Mouse (Mus musculus) kidney, postnatal 0 days (tissue): ENCODE data around the gene Cep85l. TPM values are rescaled to one million over a fixed set of nuclear protein-coding genes. Genes with fewer than 3 reads are reported as not detected.

Source experiments
- ATAC-seq: fragments of 200-750 bp; cut with Nextera tagmentation; replicated peaks from 2 replicates; pipeline ENCODE4 v1.8.0; 2017; ENCODE audit warnings: low read depth, moderate number of reproducible peaks, moderate TSS enrichment, moderate library complexity; ENCODE audit not compliant: low FRiP score
- DNase-seq: peaks from one replicate; pipeline ENCODE4 v3.0.0-alpha.2; 2016; ENCODE audit warnings: low spot score
- H3K27ac ChIP-seq: fragments of 300-500 bp; sonication (generic); 2 replicates; pipeline ENCODE4 v1.5.1; 2014; ENCODE audit warnings: mild to moderate bottlenecking
- H3K27me3 ChIP-seq: fragments of 300-500 bp; sonication (generic); 2 replicates; pipeline ENCODE4 v1.6.1; 2014; ENCODE audit warnings: low read length, mixed read lengths; ENCODE audit not compliant: insufficient read depth
- H3K36me3 ChIP-seq: fragments of 300-500 bp; sonication (generic); 2 replicates; pipeline ENCODE4 v1.6.1; 2014; ENCODE audit warnings: low read length, mixed read lengths; ENCODE audit not compliant: insufficient read depth
- H3K4me1 ChIP-seq: fragments of 300-500 bp; sonication (generic); replicated peaks from 2 replicates; pipeline ENCODE4 v1.6.1; 2014; ENCODE audit warnings: antibody characterized with exemption, low read length, mixed read lengths; ENCODE audit not compliant: insufficient read depth
- H3K4me2 ChIP-seq: fragments of 300-500 bp; sonication (generic); 2 replicates; pipeline ENCODE4 v1.6.1; 2014; ENCODE audit warnings: mild to moderate bottlenecking, low read length, moderate library complexity, mixed read lengths
- H3K4me3 ChIP-seq: fragments of 300-500 bp; sonication (generic); replicated peaks from 2 replicates; pipeline ENCODE4 v1.5.1; 2014; ENCODE audit warnings: low read depth, low read length
- H3K9ac ChIP-seq: fragments of 300-500 bp; sonication (generic); 2 replicates; pipeline ENCODE4 v1.6.1; 2014; ENCODE audit warnings: low read depth, low read length
- H3K9me3 ChIP-seq: fragments of 300-500 bp; sonication (generic); replicated peaks from 2 replicates; pipeline ENCODE4 v1.6.1; 2016; ENCODE audit warnings: low read length, inconsistent platforms, mixed read lengths
- CTCF ChIP-seq: IDR thresholded peaks from 2 replicates; pipeline ENCODE4 v1.5.1; 2016; ENCODE audit warnings: antibody characterized with exemption, low read depth, mild to moderate bottlenecking, moderate library complexity
- WGBS: fragments of 180-500 bp; shearing (Covaris S2); extraction: QIAGEN DNeasy Blood & Tissue Kit; methylation state at CpG from one replicate; pipeline ENCODE4 v1.1.7; 2014; 5-methylcytosine and 5-hydroxymethylcytosine counted together
- polyA plus RNA-seq: library from polyadenylated mRNA; unstranded; fragments of >200 nt; fragmentation: Nextera tagmentation; extraction: Ambion mirVana; gene quantifications from 2 replicates; pipeline ENCODE4 v1.2.1, GENCODE M21; 2015

Gene Cep85l
- polyA plus RNA-seq, 1 experiment from 2014 or later: 4.7 TPM

- Histone ChIP-seq H3K36me3 (no peaks in the 10 kb centered on the region), H3K4me1 (no peaks in the 10 kb centered on the region), H3K9ac (no peak overlapping the region), H3K27me3 (no peaks in the 10 kb centered on the region), H3K27ac (no peak overlapping the region), H3K4me2 (no peak overlapping the region), H3K9me3 (no peaks in the 10 kb centered on the region), H3K4me3 (no peak overlapping the region)
- TF ChIP-seq CTCF: no peak
- no peak for ATAC-seq
- no peak for DNase-seq
Measured at GRCm38 (mm10) chr10:53323367-53323766, 56.4 kb downstream of the Cep85l start.

- ATAC-seq (no peak), DNase-seq (no peak)
- no peaks in the 10 kb centered on the region for H3K36me3 ChIP-seq
- no peak overlapping the region for H3K9ac ChIP-seq
- no peaks in the 10 kb centered on the region for H3K27me3 ChIP-seq
- no peak overlapping the region for H3K4me2 ChIP-seq
- H3K4me1 ChIP-seq: no peaks in the 10 kb centered on the region
- H3K4me3 ChIP-seq: no peak overlapping the region
- TF ChIP-seq CTCF: no peak
- no peak overlapping the region for H3K27ac ChIP-seq
- H3K9me3 ChIP-seq: no peaks in the 10 kb centered on the region
- WGBS: 90% methylated on average over 3 of the region's 3 CpGs
Measured at GRCm38 (mm10) chr10:53306674-53307073, 73.1 kb downstream of the Cep85l start.

GRCm38 (mm10) chr10:53305867-53306266 lies 73.9 kb downstream of the Cep85l start:
- TF ChIP-seq CTCF: peak; percentile 59
- Histone ChIP-seq H3K4me3 (no peak overlapping the region), H3K27me3 (no peaks in the 10 kb centered on the region), H3K9me3 (no peaks in the 10 kb centered on the region), H3K4me1 (no peaks in the 10 kb centered on the region), H3K36me3 (no peaks in the 10 kb centered on the region), H3K27ac (no peak overlapping the region), H3K4me2 (no peak overlapping the region), H3K9ac (no peak overlapping the region)
- DNase-seq (peak; percentile 53), ATAC-seq (no peak)
- 22% methylated on average over 3 of the region's 3 CpGs for WGBS

GRCm38 (mm10) chr10:53285147-53285546 lies 94.6 kb downstream of the Cep85l start:
- TF ChIP-seq CTCF: no peak

GRCm38 (mm10) chr10:53272228-53272627 lies 107.5 kb downstream of the Cep85l start:
- Histone ChIP-seq H3K9ac (no peak overlapping the region), H3K36me3 (no peaks in the 10 kb centered on the region; the same call in 1 of the 2 replicates), H3K27ac (no peak overlapping the region), H3K4me1 (no peaks in the 10 kb centered on the region), H3K4me2 (no peak overlapping the region), H3K27me3 (no peaks in the 10 kb centered on the region), H3K9me3 (no peaks in the 10 kb centered on the region), H3K4me3 (no peak overlapping the region)
- no peak for TF ChIP-seq CTCF
- DNase-seq (no peak), ATAC-seq (no peak)

More at GRCm38 (mm10) chr10:53285147-53285546, 94.6 kb downstream of the Cep85l start:
- DNase-seq: no peak
- Histone ChIP-seq H3K27me3 (no peaks in the 10 kb centered on the region), H3K9me3 (no peaks in the 10 kb centered on the region), H3K4me3 (no peak overlapping the region), H3K4me2 (no peak overlapping the region), H3K36me3 (peaks cover 9% of the 10 kb centered on the region), H3K9ac (no peak overlapping the region), H3K4me1 (no peaks in the 10 kb centered on the region), H3K27ac (no peak overlapping the region)
- ATAC-seq: no peak

- Histone ChIP-seq H3K4me2 (no peak overlapping the region), H3K27ac (no peak overlapping the region), H3K4me1 (no peaks in the 10 kb centered on the region), H3K9me3 (no peaks in the 10 kb centered on the region), H3K36me3 (no peaks in the 10 kb centered on the region), H3K9ac (no peak overlapping the region), H3K27me3 (no peaks in the 10 kb centered on the region), H3K4me3 (no peak overlapping the region)
- ATAC-seq (no peak), DNase-seq (no peak)
- no peak for TF ChIP-seq CTCF
- WGBS: 69% methylated on average over 1 of the region's 1 CpGs
Measured at GRCm38 (mm10) chr10:53262021-53262420, 117.7 kb downstream of the Cep85l start.

GRCm38 (mm10) chr10:53235381-53235780 lies 144.4 kb downstream of the Cep85l start:
- no peak for ATAC-seq
- no peak for TF ChIP-seq CTCF
- H3K9ac ChIP-seq: no peak overlapping the region
- H3K4me2 ChIP-seq: no peak overlapping the region
- no peaks in the 10 kb centered on the region for H3K9me3 ChIP-seq
- no peaks in the 10 kb centered on the region for H3K4me1 ChIP-seq
- DNase-seq: no peak
- no peak overlapping the region for H3K4me3 ChIP-seq
- H3K27me3 ChIP-seq: no peaks in the 10 kb centered on the region
- WGBS: 53% methylated on average over 6 of the region's 6 CpGs
- no peaks in the 10 kb centered on the region for H3K36me3 ChIP-seq
- H3K27ac ChIP-seq: no peak overlapping the region
